Mouse (Mus musculus): Measurements from ENCODE around the gene Sez6l.
"Not testable (repeated sequence)": the region's sequence is repeated elsewhere in the genome, so short reads cannot be mapped to it uniquely, and the experiment has no call there.

Sez6l gene

GRCm38 (mm10) chr5:112431120-112431775 lies 145.7 kb downstream of the Sez6l start:
- no peak for DNase-seq

- peak; percentile 83 for DNase-seq
Measured at GRCm38 (mm10) chr5:112428944-112429343, 148.0 kb downstream of the Sez6l start.

GRCm38 (mm10) chr5:112427283-112427682 lies 149.7 kb downstream of the Sez6l start:
- peak; percentile 68 for DNase-seq

GRCm38 (mm10) chr5:112426635-112427034 lies 150.3 kb downstream of the Sez6l start:
- DNase-seq = no peak

GRCm38 (mm10) chr5:112419535-112419934 lies 157.4 kb downstream of the Sez6l start:
- DNase-seq = no peak

- no peak for DNase-seq
Measured at GRCm38 (mm10) chr5:112418023-112418422, 159.0 kb downstream of the Sez6l start.

GRCm38 (mm10) chr5:112416673-112417072 lies 160.3 kb downstream of the Sez6l start:
- DNase-seq = no peak

- DNase-seq = not testable (repeated sequence)
Measured at GRCm38 (mm10) chr5:112412781-112413180, 164.2 kb downstream of the Sez6l start.

GRCm38 (mm10) chr5:112411514-112412335 lies 165.3 kb downstream of the Sez6l start:
- no peak for DNase-seq

GRCm38 (mm10) chr5:112411072-112411471 lies 165.9 kb downstream of the Sez6l start:
- no peak for DNase-seq

GRCm38 (mm10) chr5:112409274-112409673 lies 167.7 kb downstream of the Sez6l start:
- DNase-seq = no peak

GRCm38 (mm10) chr5:112406017-112406416 lies 171.0 kb downstream of the Sez6l start:
- DNase-seq = no peak

- no peak for DNase-seq
Measured at GRCm38 (mm10) chr5:112402437-112402836, 174.5 kb downstream of the Sez6l start.

GRCm38 (mm10) chr5:112399284-112399683 lies 177.7 kb downstream of the Sez6l start:
- no peak for DNase-seq

GRCm38 (mm10) chr5:112396066-112396465 lies 180.9 kb downstream of the Sez6l start:
- no peak for DNase-seq

GRCm38 (mm10) chr5:112394779-112395443 lies 182.1 kb downstream of the Sez6l start, which contains the start of gene Asphd2:
Asphd2 (minus strand) TSS chr5:112394866.
- peak; percentile 56 for DNase-seq

GRCm38 (mm10) chr5:112394415-112394763 lies 182.6 kb downstream of the Sez6l start:
- no peak for DNase-seq

GRCm38 (mm10) chr5:112393741-112394414 lies 183.1 kb downstream of the Sez6l start:
- no peak for DNase-seq

GRCm38 (mm10) chr5:112391676-112392323 lies 185.2 kb downstream of the Sez6l start:
- DNase-seq = no peak

GRCm38 (mm10) chr5:112391002-112391401 lies 186.0 kb downstream of the Sez6l start:
- DNase-seq = no peak

GRCm38 (mm10) chr5:112389352-112389751 lies 187.6 kb downstream of the Sez6l start:
- no peak for DNase-seq

- no peak for DNase-seq
Measured at GRCm38 (mm10) chr5:112385973-112386372, 191.0 kb downstream of the Sez6l start.

Data from lung, postnatal 10 days (tissue).